Comparison of ENCODE assay signal across 8 mouse cellular contexts in genomic region chr6:126955734-126956133, GRCm38 (mm10). TPM values are rescaled to one million over a fixed set of nuclear protein-coding genes. Genes with fewer than 3 reads are reported as not detected.
DNase-seq lines count a peak whose midpoint lies in the region; ATAC-seq and TF ChIP-seq lines count a peak whose summit lies in the region.

No protein-coding gene starts in this region.

- no peaks in the 10 kb centered on the region for H3K4me1 ChIP-seq in heart, embryonic 11.5 days (ENCODE audit: control insufficient read depth, insufficient read depth, low read length)
- H3K4me1 ChIP-seq in hindbrain, embryonic 14.5 days (replicated peaks; ENCODE audit: control insufficient read depth, insufficient read depth, low read length): no peaks in the 10 kb centered on the region
- H3K4me1 ChIP-seq in testis, adult 2 months (ENCODE audit: control insufficient read depth, insufficient read depth, low read length): no peaks in the 10 kb centered on the region

- peak; percentile 81 for DNase-seq in heart, adult 11 months
- peak; percentile 87 for DNase-seq in adrenal gland, postnatal 14 days
- DNase-seq in embryo, embryonic 11.5 days (ENCODE audit: low read depth, low spot score): peak; percentile 69
- peak; percentile 91 for DNase-seq in hindbrain, embryonic 14.5 days (ENCODE audit: low spot score)
- peak; percentile 78 to 90 for DNase-seq in left cerebral cortex, postnatal 14 days (ENCODE audit: low spot score in 2 of 2)
- DNase-seq in natural killer cell, adult 2 months (ENCODE audit: low spot score in 2 of 2): peak; percentile 47 to 64

- no peak for ATAC-seq in heart, embryonic 11.5 days (replicated peaks; ENCODE audit: insufficient number of reproducible peaks, low FRiP score, low TSS enrichment)
- ATAC-seq in hindbrain, embryonic 14.5 days (ENCODE audit: low FRiP score): 0 out of 2 replicates have a peak, but pooled peaks have one; percentile 46

- no peaks in the 10 kb centered on the region for H3K9me3 ChIP-seq in heart, embryonic 11.5 days (replicated peaks; ENCODE audit: control insufficient read depth, low read length)
- H3K9me3 ChIP-seq in hindbrain, embryonic 14.5 days (ENCODE audit: control insufficient read depth, low read length): no peaks in the 10 kb centered on the region

- no peak overlapping the region for H3K27ac ChIP-seq in heart, embryonic 11.5 days (ENCODE audit: low read depth, low read length)
- H3K27ac ChIP-seq in hindbrain, embryonic 14.5 days: no peak overlapping the region
- H3K27ac ChIP-seq in testis, adult 2 months (ENCODE audit: control insufficient read depth, insufficient read depth, low read depth, low read length): no peak overlapping the region

- no peak overlapping the region for H3K9ac ChIP-seq in heart, embryonic 11.5 days (ENCODE audit: low read depth, low read length)
- no peak overlapping the region for H3K9ac ChIP-seq in hindbrain, embryonic 14.5 days

- TF ChIP-seq CTCF in testis, adult 2 months (IDR thresholded peaks at IDR 0.05; ENCODE audit: control insufficient read depth, insufficient read depth, insufficient replicate concordance, low read depth, low read length): peak; percentile 90; the same call in 1 of the 2 replicates

- no peaks in the 10 kb centered on the region for H3K27me3 ChIP-seq in heart, embryonic 11.5 days (ENCODE audit: control insufficient read depth, insufficient read depth, low read length)
- H3K27me3 ChIP-seq in hindbrain, embryonic 14.5 days (ENCODE audit: control insufficient read depth, insufficient read depth, low read length): no peaks in the 10 kb centered on the region
- no peaks in the 10 kb centered on the region for H3K27me3 ChIP-seq in testis, adult 2 months (ENCODE audit: control insufficient read depth, insufficient read depth, low read length)

- intact Hi-C loops in left cerebral cortex, postnatal 14 days (cut with DNase I): loop anchor here (2.0 to 5.0 kb wide), 2 partner anchors 132 to 491 kb away; partner anchors contain the start of gene Parp11

- no peak overlapping the region for H3K4me3 ChIP-seq in heart, embryonic 11.5 days (ENCODE audit: low read depth, low read length)
- H3K4me3 ChIP-seq in hindbrain, embryonic 14.5 days (replicated peaks; ENCODE audit: low read length): no peak overlapping the region
- H3K4me3 ChIP-seq in testis, adult 2 months (ENCODE audit: control insufficient read depth, low read depth, low read length): no peak overlapping the region

- no peak overlapping the region for H3K4me2 ChIP-seq in heart, embryonic 11.5 days
- H3K4me2 ChIP-seq in hindbrain, embryonic 14.5 days (replicated peaks): no peak overlapping the region

- 14% methylated on average over 10 of the region's 10 CpGs for WGBS in heart, embryonic 11.5 days (ENCODE audit: insufficient replicate concordance)
- 9% methylated on average over 10 of the region's 10 CpGs for WGBS in hindbrain, embryonic 14.5 days

- TF ChIP-seq POLR2A in testis, adult 2 months (IDR thresholded peaks at IDR 0.05; ENCODE audit: control insufficient read depth, low read depth, low read length): no peak

- H3K36me3 ChIP-seq in heart, embryonic 11.5 days (ENCODE audit: control insufficient read depth, insufficient read depth, low read length): peaks cover 2% of the 10 kb centered on the region; the same call in 1 of the 2 replicates
- H3K36me3 ChIP-seq in hindbrain, embryonic 14.5 days (replicated peaks; ENCODE audit: control insufficient read depth, insufficient read depth): peaks cover 66% of the 10 kb centered on the region
- H3K36me3 ChIP-seq in testis, adult 2 months (ENCODE audit: control insufficient read depth, insufficient read depth, low read length): no peaks in the 10 kb centered on the region; the same call in none of the 2 replicates

RNA-seq across cellular contexts. Expression of gene D6Wsu163e, which starts 16.0 kb away (rescaled TPM):
- 11.1 and 12.3 TPM in 2 replicates for polyA plus RNA-seq in heart, embryonic 11.5 days (2014; fragmentation: Nextera tagmentation; extraction: Ambion mirVana)
- 19.0 and 22.3 TPM in 2 replicates for total RNA-seq in adrenal gland, postnatal 14 days (2021)
- polyA plus RNA-seq in hindbrain, embryonic 14.5 days (2014; fragmentation: Nextera tagmentation; extraction: Ambion mirVana): 32.5 and 35.4 TPM in 2 replicates
- 10 to 100 TPM; 35.1 to 44.9 TPM for total RNA-seq in left cerebral cortex, postnatal 14 days (2021)
- 1.8 and 3.4 TPM in 2 replicates for polyA plus RNA-seq in testis, adult 2 months (2012; rRNA removed)

RNA-seq across cellular contexts. Expression of gene Rad51ap1, which starts 16.3 kb away (rescaled TPM):
- polyA plus RNA-seq in heart, embryonic 11.5 days (2014; fragmentation: Nextera tagmentation; extraction: Ambion mirVana): 39.4 and 50.2 TPM in 2 replicates
- total RNA-seq in adrenal gland, postnatal 14 days (2021): 8.3 and 10.4 TPM in 2 replicates
- polyA plus RNA-seq in hindbrain, embryonic 14.5 days (2014; fragmentation: Nextera tagmentation; extraction: Ambion mirVana): 15.3 and 17.6 TPM in 2 replicates
- 1 to 10 TPM; 2.7 to 3.6 TPM for total RNA-seq in left cerebral cortex, postnatal 14 days (2021)
- 15.9 and 16.0 TPM in 2 replicates for polyA plus RNA-seq in testis, adult 2 months (2012; rRNA removed)

RNA-seq across cellular contexts. Expression of gene Dyrk4, which starts 34.1 kb away (rescaled TPM):
- 0.11 TPM in 1 of 2 replicates, not detected in the other for polyA plus RNA-seq in heart, embryonic 11.5 days (2014; fragmentation: Nextera tagmentation; extraction: Ambion mirVana)
- total RNA-seq in adrenal gland, postnatal 14 days (2021): 0.26 and 0.34 TPM in 2 replicates
- 0.09 and 0.12 TPM in 2 replicates for polyA plus RNA-seq in hindbrain, embryonic 14.5 days (2014; fragmentation: Nextera tagmentation; extraction: Ambion mirVana)
- under 1 TPM in 1 of 2 experiments, not detected in 1; 0.37 TPM for total RNA-seq in left cerebral cortex, postnatal 14 days (2021)
- 16.8 and 19.7 TPM in 2 replicates for polyA plus RNA-seq in testis, adult 2 months (2012; rRNA removed)

RNA-seq across cellular contexts. Expression of gene Fgf6, which starts 59.7 kb away (rescaled TPM):
- 0.09 and 0.18 TPM in 2 replicates for polyA plus RNA-seq in heart, embryonic 11.5 days (2014; fragmentation: Nextera tagmentation; extraction: Ambion mirVana)
- total RNA-seq in adrenal gland, postnatal 14 days (2021): not detected in 2 replicates
- not detected in 2 replicates for polyA plus RNA-seq in hindbrain, embryonic 14.5 days (2014; fragmentation: Nextera tagmentation; extraction: Ambion mirVana)
- total RNA-seq in left cerebral cortex, postnatal 14 days (2021): not detected
- polyA plus RNA-seq in testis, adult 2 months (2012; rRNA removed): 0.04 and 0.06 TPM in 2 replicates

Comparison
In these comparisons a context has a peak if more than half of its experiments do, and no peak if none do; other contexts are left out.
1. RNA of gene Dyrk4, which starts 34.1 kb away (polyA plus RNA-seq): 16.8 to 19.7 TPM in testis, adult 2 months; 0.11 TPM in heart, embryonic 11.5 days and 0.09 to 0.12 TPM in hindbrain, embryonic 14.5 days; every median in the first group is over 10 times any median in the second.
2. Peak in every context shown above with its lines, with median percentiles within 50 percentile points of each other: DNase-seq.